8 mouse cellular contexts compared by ENCODE assay signal in the genomic region with DNA sequence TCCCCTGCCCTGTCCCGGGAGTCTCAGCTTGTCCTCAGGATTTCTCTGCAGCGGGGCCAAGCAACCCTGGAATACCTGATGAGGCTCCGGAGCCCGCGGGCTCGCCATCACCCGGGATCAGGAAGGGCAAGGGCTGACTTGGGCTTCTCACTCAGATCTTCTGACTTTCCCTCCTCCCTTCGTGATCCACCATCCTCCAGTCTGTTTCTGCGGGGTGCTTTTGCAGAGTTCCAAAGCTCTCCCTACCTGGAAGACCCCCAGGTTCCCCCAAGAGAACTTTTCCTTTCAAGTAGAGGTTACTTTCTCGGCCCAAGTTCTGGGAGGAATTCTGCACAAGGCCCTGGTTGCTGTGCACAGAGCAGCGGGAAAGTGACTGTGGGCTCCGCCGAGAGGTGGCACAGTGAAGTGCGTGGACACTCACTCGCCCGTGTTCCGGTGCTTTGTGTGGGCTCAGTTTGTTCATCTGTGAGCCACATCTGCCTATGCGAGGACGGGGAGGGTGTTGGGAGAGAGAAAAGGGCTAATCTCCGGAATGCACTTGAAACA. TPM values are rescaled to one million over a fixed set of nuclear protein-coding genes. Genes with fewer than 3 reads are reported as not detected.
A peak's percentile ranks its signal among the peaks of the same experiment; 100 is the strongest.
DNase-seq lines count a peak whose midpoint lies in the region; ATAC-seq and TF ChIP-seq lines count a peak whose summit lies in the region.

No protein-coding gene starts in this region.

- H3K9ac ChIP-seq in CH12.LX (ENCODE audit: insufficient read depth, low read depth): peak overlapping the region; percentile 59
- peak overlapping the region; percentile 83 for H3K9ac ChIP-seq in heart, embryonic 15.5 days

- no peaks in the 10 kb centered on the region for H3K9me3 ChIP-seq in CH12.LX (replicated peaks; ENCODE audit: low read length)
- no peaks in the 10 kb centered on the region for H3K9me3 ChIP-seq in heart, embryonic 15.5 days (replicated peaks)

- ATAC-seq in erythroid progenitor cell, adult 5-6 weeks (replicated peaks; ENCODE audit: low FRiP score, poor library complexity, severe bottlenecking): peak; percentile 78
- peak; percentile 15 for ATAC-seq in heart, embryonic 15.5 days (replicated peaks; ENCODE audit: insufficient number of reproducible peaks, insufficient read depth, low FRiP score, low read depth)

- in situ Hi-C loops in CH12.LX (cut with MboI; ENCODE audit: low pct_ligation_motif_present, low pct_unique_long_range_greater_than_20kb, low sequenced_read_pairs): no loop called here

- peak overlapping the region; percentile 59 for H3K4me2 ChIP-seq in CH12.LX (ENCODE audit: insufficient read depth, low read depth, poor library complexity, severe bottlenecking)
- H3K4me2 ChIP-seq in heart, embryonic 15.5 days: peak overlapping the region; percentile 98

- no peak for TF ChIP-seq EP300 in CH12.LX (IDR thresholded peaks at IDR 0.05; ENCODE audit: low read length)

- TF ChIP-seq CTCF in CH12.LX (conservative IDR thresholded peaks at IDR 0.05 in 1 of 2, IDR thresholded peaks at IDR 0.05 in 1 of 2; ENCODE audit: low read depth in 2 of 2, low read length in 2 of 2): 0 out of 4 replicates have a peak, but pooled peaks of 1 of the 2 experiments have one; percentile 6
- TF ChIP-seq CTCF in brain, embryonic 14.5 days (IDR thresholded peaks at IDR 0.05; ENCODE audit: borderline replicate concordance, extremely low read depth, insufficient read depth, insufficient read length): peak; percentile 20; the same call in 1 of the 2 replicates
- no peak for TF ChIP-seq CTCF in lung, adult 2 months (IDR thresholded peaks at IDR 0.05; ENCODE audit: insufficient read depth, low read length)
- TF ChIP-seq CTCF in olfactory bulb, adult 2 months (IDR thresholded peaks at IDR 0.05; ENCODE audit: insufficient read depth, low read depth, low read length): peak; percentile 32; the same call in 1 of the 2 replicates

- no peaks in the 10 kb centered on the region for H3K36me3 ChIP-seq in CH12.LX (replicated peaks in 1 of 2; ENCODE audit: control insufficient read depth in 1 of 2, insufficient read depth in 1 of 2, low read length in 1 of 2)
- no peaks in the 10 kb centered on the region for H3K36me3 ChIP-seq in heart, embryonic 15.5 days

- 0% methylated on average over 20 of the region's 20 CpGs for WGBS in heart, embryonic 15.5 days
- under 1% methylated on average over 20 of the region's 20 CpGs for WGBS in lung, adult 2 months
- WGBS in olfactory bulb, adult 2 months: under 1% methylated on average over 20 of the region's 20 CpGs

- no peak for TF ChIP-seq POLR2A in CH12.LX (IDR thresholded peaks at IDR 0.05; ENCODE audit: low read depth, low read length)
- TF ChIP-seq POLR2A in brain, embryonic 14.5 days (IDR thresholded peaks at IDR 0.05; ENCODE audit: borderline replicate concordance, extremely low read depth, insufficient read depth, insufficient read length, poor library complexity, severe bottlenecking): no peak
- TF ChIP-seq POLR2A in lung, adult 2 months (IDR thresholded peaks at IDR 0.05; ENCODE audit: borderline replicate concordance, extremely low read depth, low read depth, low read length): no peak
- no peak for TF ChIP-seq POLR2A in olfactory bulb, adult 2 months (IDR thresholded peaks at IDR 0.05; ENCODE audit: insufficient read depth, low read depth, low read length)

- no peak for DNase-seq in CH12.LX (ENCODE audit: extremely low read depth)
- peak; percentile 56 for DNase-seq in brain, embryonic 14.5 days (ENCODE audit: low read depth)
- peak; percentile 50 to 58 for DNase-seq in kidney, postnatal 25 days
- peak; percentile 62 for DNase-seq in lung, adult 2 months
- DNase-seq in thymus, postnatal 0 days (ENCODE audit: low spot score): peak; percentile 54

- H3K4me3 ChIP-seq in CH12.LX (replicated peaks in 1 of 3; ENCODE audit: low read depth in 2 of 3, low read length in 2 of 3, poor library complexity in 1 of 3): peak overlapping the region; percentile 52 to 85 (median 66)
- peak overlapping the region; percentile 97 for H3K4me3 ChIP-seq in heart, embryonic 15.5 days
- H3K4me3 ChIP-seq in lung, adult 2 months (replicated peaks; ENCODE audit: extremely low read depth, low read depth, low read length): peak overlapping the region; percentile 84
- H3K4me3 ChIP-seq in olfactory bulb, adult 2 months (ENCODE audit: insufficient read depth, low read depth, low read length): peak overlapping the region; percentile 76

- peaks cover 7% of the 10 kb centered on the region for H3K27me3 ChIP-seq in CH12.LX (replicated peaks)
- H3K27me3 ChIP-seq in heart, embryonic 15.5 days: no peaks in the 10 kb centered on the region

- no peak overlapping the region for H3K27ac ChIP-seq in CH12.LX (ENCODE audit: insufficient read depth, low read depth)
- peak overlapping the region; percentile 94 for H3K27ac ChIP-seq in heart, embryonic 15.5 days
- H3K27ac ChIP-seq in olfactory bulb, adult 2 months (ENCODE audit: insufficient read depth, low read depth, low read length): peak overlapping the region; percentile 61

- dilution Hi-C loops in CH12.LX (cut with MboI; ENCODE audit: extremely low pct_ligation_motif_present, extremely low pct_unique_long_range_greater_than_20kb, low sequenced_read_pairs): no loop called here

- peaks cover 5 to 13% of the 10 kb centered on the region in 2 experiments; a peak in 2 of 4 replicates for H3K4me1 ChIP-seq in CH12.LX (ENCODE audit: control insufficient read depth in 1 of 2, insufficient read depth in 2 of 2)
- H3K4me1 ChIP-seq in heart, embryonic 15.5 days (replicated peaks): peaks cover 21% of the 10 kb centered on the region
- H3K4me1 ChIP-seq in lung, adult 2 months (ENCODE audit: control insufficient read depth, insufficient read depth, low read length): peaks cover 4% of the 10 kb centered on the region; the same call in 1 of the 2 replicates
- 0 out of 2 replicates have a peak, but pooled peaks cover 2% of the 10 kb centered on the region for H3K4me1 ChIP-seq in olfactory bulb, adult 2 months (ENCODE audit: control insufficient read depth, insufficient read depth, low read length)

- H3K79me2 ChIP-seq in CH12.LX (replicated peaks; ENCODE audit: control insufficient read depth, extremely low read depth, insufficient read depth, poor library complexity, severe bottlenecking): no peaks in the 10 kb centered on the region

- no peak for TF ChIP-seq RAD21 in CH12.LX (IDR thresholded peaks at IDR 0.05; ENCODE audit: low read depth, low read length)

TF ChIP-seq in CH12.LX, 34 proteins besides CTCF, POLR2A, EP300 and RAD21:
- TF ChIP-seq UBTF (IDR thresholded peaks at IDR 0.05; ENCODE audit: low read depth, low read length): no peak
- TF ChIP-seq ETS1 (conservative IDR thresholded peaks at IDR 0.05; ENCODE audit: low read depth, low read length): no peak
- no peak for TF ChIP-seq MAFK (IDR thresholded peaks at IDR 0.05; ENCODE audit: insufficient replicate concordance, low read length)
- no peak for TF ChIP-seq POLR2AphosphoS2 (IDR thresholded peaks at IDR 0.05; ENCODE audit: low read depth, low read length)

RNA-seq across cellular contexts. Expression of a gene that starts 0.6 kb away (rescaled TPM):
- 4.7 and 4.9 TPM in 2 replicates for total RNA-seq in CH12.LX (2012; rRNA removed)
- 4.7 and 5.9 TPM in 2 replicates for total RNA-seq in CH12.LX (2014; rRNA removed)
- polyA plus RNA-seq in CH12.LX (2012; ENCODE audit: insufficient read length, low read depth): 2.6 and 3.4 TPM in 2 replicates
- 16.0 and 18.3 TPM in 2 replicates for polyA plus RNA-seq in brain, embryonic 14.5 days (2012; rRNA removed)
- total RNA-seq in erythroid progenitor cell, adult 5-6 weeks (2015; ENCODE audit: low replicate concordance): 345 and 410 TPM in 2 replicates
- 531 and 538 TPM in 2 replicates for total RNA-seq in erythroid progenitor cell, adult 5-6 weeks (2017; ENCODE audit: low replicate concordance)
- polyA plus RNA-seq in heart, embryonic 15.5 days (2015; fragmentation: Nextera tagmentation; extraction: Ambion mirVana): 33.0 and 37.9 TPM in 2 replicates
- 19.5 and 25.6 TPM in 2 replicates for polyA plus RNA-seq in lung, adult 2 months (2012; rRNA removed)
- polyA plus RNA-seq in olfactory bulb, adult 2 months (2012; ENCODE audit: insufficient read depth, insufficient read length, low replicate concordance, missing spikeins): 279 TPM in 1 of 2 replicates, not detected in the other
- 47.5 and 59.7 TPM in 2 replicates for polyA plus RNA-seq in thymus, postnatal 0 days (2015; fragmentation: Nextera tagmentation; extraction: Ambion mirVana)
